Mouse (Mus musculus): ENCODE data around the gene Ogdhl. TPM values are rescaled to one million over a fixed set of nuclear protein-coding genes. Genes with fewer than 3 reads are reported as not detected.

The Ogdhl gene
- polyA plus RNA-seq (2015; fragmentation: Nextera tagmentation; extraction: Ambion mirVana): 11.1 and 13.3 TPM in 2 replicates

DNA sequence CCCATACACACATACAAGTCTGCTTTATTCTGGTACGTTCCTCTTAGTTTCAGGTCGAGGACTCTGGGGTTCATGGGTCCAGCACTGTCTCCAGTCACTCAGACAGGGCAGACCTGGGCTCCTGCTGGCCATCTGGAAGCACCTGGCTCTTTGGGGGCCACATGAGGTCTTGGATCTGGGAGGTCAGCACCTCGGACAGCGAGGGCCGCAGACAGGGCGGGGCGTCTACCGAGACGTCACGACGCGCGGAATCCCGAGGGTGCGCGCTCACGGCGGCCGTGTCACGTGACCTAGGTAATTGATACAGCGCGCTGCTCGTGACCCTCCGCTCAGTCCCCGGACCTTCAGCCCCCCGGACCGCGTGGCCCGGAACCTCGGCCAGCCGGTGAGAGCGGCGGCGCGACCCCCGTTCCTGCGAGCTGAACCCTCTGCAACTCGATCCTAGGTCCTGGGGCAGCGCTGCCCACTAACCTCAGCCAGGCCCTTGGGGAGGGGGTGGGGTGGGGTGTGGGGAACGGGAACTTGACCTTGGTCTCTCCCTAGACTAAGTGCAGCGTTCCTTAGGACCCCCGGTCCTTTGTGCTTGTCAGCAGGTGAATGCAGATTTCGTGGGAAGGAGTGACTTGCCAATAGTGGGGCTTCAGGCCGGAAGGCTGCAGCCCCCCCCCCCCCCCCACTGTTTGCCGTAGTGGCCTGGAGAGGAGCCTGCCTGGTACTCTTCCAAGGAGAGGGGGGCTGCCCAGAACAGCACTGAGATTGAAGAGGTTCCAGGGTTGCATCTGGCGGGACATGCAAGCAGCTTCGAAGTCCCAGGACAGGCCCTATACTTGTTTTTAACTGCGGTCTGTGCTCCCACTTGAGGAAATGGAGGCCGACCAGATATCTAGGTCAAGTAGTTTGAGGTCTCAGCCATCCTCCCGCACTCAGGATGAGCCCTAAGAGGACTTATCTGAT lies at the start of gene Ogdhl:
Ogdhl (plus strand) TSS at position 288 of the 954 bp plus-strand sequence.
- Histone ChIP-seq H3K4me1 (replicated peaks; ENCODE audit: control insufficient read depth, insufficient read depth, low read length) (no peaks in the 10 kb centered on the region), H3K27me3 (replicated peaks; ENCODE audit: control insufficient read depth, insufficient read depth, low read length) (no peaks in the 10 kb centered on the region), H3K4me2 (replicated peaks; ENCODE audit: low read depth) (peak within 1 kb of the TSS; percentile 92), H3K9me3 (ENCODE audit: control insufficient read depth) (no peaks in the 10 kb centered on the region), H3K27ac (ENCODE audit: low read depth, low read length) (no peak within 1 kb of the TSS), H3K36me3 (ENCODE audit: control insufficient read depth, insufficient read depth) (no peaks in the 10 kb centered on the region), H3K9ac (ENCODE audit: low read depth, low read length) (peak within 1 kb of the TSS; percentile 42; the same call in 1 of the 2 replicates), H3K4me3 (ENCODE audit: low read depth, low read length) (peak within 1 kb of the TSS; percentile 64)
- peak; percentile 81 for ATAC-seq
- TF ChIP-seq CTCF (IDR thresholded peaks at IDR 0.05; ENCODE audit: low read depth): no peak
- WGBS: 2% methylated on average over 48 of the region's 50 CpGs

DNA sequence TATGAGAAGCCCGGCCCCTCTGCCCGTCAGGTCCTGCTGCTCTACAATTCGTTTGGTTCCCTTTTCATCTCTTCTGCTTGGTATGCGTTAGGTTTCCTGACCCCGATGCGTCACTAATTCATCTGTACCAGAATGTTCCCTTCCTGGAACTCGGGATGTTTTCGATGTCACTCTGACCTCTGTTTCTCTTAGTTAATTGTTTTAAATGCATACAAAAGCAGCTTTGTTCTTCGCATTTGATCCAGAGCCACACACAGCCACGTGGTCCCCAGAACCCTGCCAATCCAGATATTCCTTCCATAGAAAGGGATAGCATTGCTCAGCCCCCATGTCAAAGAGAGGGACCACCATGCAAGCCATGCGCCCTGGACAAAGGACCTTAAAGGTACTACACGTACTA lies 20.2 kb upstream of the Ogdhl start:
- no peaks in the 10 kb centered on the region for H3K4me1 ChIP-seq (replicated peaks; ENCODE audit: control insufficient read depth, insufficient read depth, low read length)
- no peak overlapping the region for H3K27ac ChIP-seq (ENCODE audit: low read depth, low read length)
- H3K9ac ChIP-seq (ENCODE audit: low read depth, low read length): no peak overlapping the region
- 82% methylated on average over 12 of the region's 12 CpGs for WGBS
- TF ChIP-seq CTCF (IDR thresholded peaks at IDR 0.05; ENCODE audit: low read depth): no peak
- no peak for ATAC-seq
- no peaks in the 10 kb centered on the region for H3K9me3 ChIP-seq (ENCODE audit: control insufficient read depth)
- H3K36me3 ChIP-seq (ENCODE audit: control insufficient read depth, insufficient read depth): peaks cover 5% of the 10 kb centered on the region; the same call in 1 of the 2 replicates
- no peak overlapping the region for H3K4me2 ChIP-seq (replicated peaks; ENCODE audit: low read depth)
- no peak overlapping the region for H3K4me3 ChIP-seq (ENCODE audit: low read depth, low read length)
- H3K27me3 ChIP-seq (replicated peaks; ENCODE audit: control insufficient read depth, insufficient read depth, low read length): no peaks in the 10 kb centered on the region

DNA sequence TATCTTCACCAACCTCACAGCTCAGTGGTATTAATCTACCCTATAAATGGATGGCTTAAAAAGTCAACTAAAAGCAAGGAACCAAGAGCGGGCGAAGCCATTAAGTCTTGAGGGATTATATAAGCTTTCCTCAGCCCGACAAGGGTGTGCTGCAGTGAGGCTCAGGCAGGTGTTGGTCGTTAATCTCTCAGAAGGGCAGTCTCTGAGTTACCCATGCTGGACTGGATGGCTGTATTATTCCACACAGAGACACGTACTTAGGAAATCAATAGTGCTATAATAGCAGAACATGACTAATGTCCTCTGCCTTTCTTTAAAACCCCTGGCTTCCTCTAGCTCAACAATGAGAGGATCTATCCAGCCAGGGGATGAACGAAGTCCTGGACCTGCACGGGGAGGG lies 19.4 kb upstream of the Ogdhl start:
- H3K9me3 ChIP-seq (ENCODE audit: control insufficient read depth): no peaks in the 10 kb centered on the region
- H3K4me1 ChIP-seq (replicated peaks; ENCODE audit: control insufficient read depth, insufficient read depth, low read length): no peaks in the 10 kb centered on the region
- no peak overlapping the region for H3K4me3 ChIP-seq (ENCODE audit: low read depth, low read length)
- H3K36me3 ChIP-seq (ENCODE audit: control insufficient read depth, insufficient read depth): peaks cover 5% of the 10 kb centered on the region; the same call in 1 of the 2 replicates
- WGBS: 80% methylated on average over 7 of the region's 7 CpGs
- H3K9ac ChIP-seq (ENCODE audit: low read depth, low read length): no peak overlapping the region
- H3K27ac ChIP-seq (ENCODE audit: low read depth, low read length): no peak overlapping the region
- ATAC-seq: no peak
- H3K4me2 ChIP-seq (replicated peaks; ENCODE audit: low read depth): no peak overlapping the region
- no peaks in the 10 kb centered on the region for H3K27me3 ChIP-seq (replicated peaks; ENCODE audit: control insufficient read depth, insufficient read depth, low read length)
- no peak for TF ChIP-seq CTCF (IDR thresholded peaks at IDR 0.05; ENCODE audit: low read depth)

DNA sequence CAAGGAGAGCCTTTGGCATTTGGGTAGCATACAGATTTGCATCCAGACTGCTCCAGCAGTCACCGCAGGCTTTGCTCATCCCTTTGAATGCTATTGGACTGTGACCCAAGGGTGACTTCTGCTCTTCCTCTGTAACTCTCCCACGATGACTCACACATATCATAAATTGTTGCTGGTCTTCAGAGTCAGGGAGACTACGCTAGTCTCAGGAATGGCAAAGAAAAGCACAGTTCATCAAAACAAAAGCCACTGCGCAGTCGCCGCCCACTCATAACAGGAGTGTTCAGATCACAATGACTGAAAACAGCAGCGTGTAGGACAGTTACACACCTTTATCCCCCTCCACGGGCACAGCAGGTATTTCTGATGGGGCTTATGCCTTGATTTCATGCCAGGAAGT lies 16.9 kb upstream of the Ogdhl start:
- Histone ChIP-seq H3K4me3 (ENCODE audit: low read depth, low read length) (no peak overlapping the region), H3K4me2 (replicated peaks; ENCODE audit: low read depth) (no peak overlapping the region), H3K9ac (ENCODE audit: low read depth, low read length) (no peak overlapping the region), H3K9me3 (ENCODE audit: control insufficient read depth) (no peaks in the 10 kb centered on the region), H3K4me1 (replicated peaks; ENCODE audit: control insufficient read depth, insufficient read depth, low read length) (no peaks in the 10 kb centered on the region), H3K36me3 (ENCODE audit: control insufficient read depth, insufficient read depth) (no peaks in the 10 kb centered on the region), H3K27ac (ENCODE audit: low read depth, low read length) (peak overlapping the region; percentile 41; the same call in 1 of the 2 replicates), H3K27me3 (replicated peaks; ENCODE audit: control insufficient read depth, insufficient read depth, low read length) (no peaks in the 10 kb centered on the region)
- peak; percentile 79 for ATAC-seq
- 64% methylated on average over 8 of the region's 8 CpGs for WGBS
- TF ChIP-seq CTCF (IDR thresholded peaks at IDR 0.05; ENCODE audit: low read depth): no peak

DNA sequence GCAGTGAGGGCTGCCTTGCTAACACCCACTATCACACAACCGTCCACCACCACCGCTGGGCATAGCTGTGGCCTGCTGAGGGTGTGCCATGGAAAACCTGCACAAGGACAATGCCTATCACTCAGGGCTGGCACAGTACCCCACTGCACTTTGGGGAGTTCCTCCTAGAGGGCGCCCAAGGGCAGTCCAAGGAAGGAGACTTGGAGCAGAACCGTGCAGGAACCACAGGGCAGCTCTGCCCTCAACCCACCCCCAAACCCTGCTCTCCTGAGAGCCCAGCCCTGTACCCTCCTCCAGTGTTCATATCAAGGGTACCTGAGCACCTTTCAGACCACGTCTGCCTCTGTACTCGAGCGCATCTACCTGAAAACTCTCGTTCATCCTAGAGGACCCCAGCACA lies 11.9 kb upstream of the Ogdhl start:
- no peak overlapping the region for H3K4me2 ChIP-seq (replicated peaks; ENCODE audit: low read depth)

DNA sequence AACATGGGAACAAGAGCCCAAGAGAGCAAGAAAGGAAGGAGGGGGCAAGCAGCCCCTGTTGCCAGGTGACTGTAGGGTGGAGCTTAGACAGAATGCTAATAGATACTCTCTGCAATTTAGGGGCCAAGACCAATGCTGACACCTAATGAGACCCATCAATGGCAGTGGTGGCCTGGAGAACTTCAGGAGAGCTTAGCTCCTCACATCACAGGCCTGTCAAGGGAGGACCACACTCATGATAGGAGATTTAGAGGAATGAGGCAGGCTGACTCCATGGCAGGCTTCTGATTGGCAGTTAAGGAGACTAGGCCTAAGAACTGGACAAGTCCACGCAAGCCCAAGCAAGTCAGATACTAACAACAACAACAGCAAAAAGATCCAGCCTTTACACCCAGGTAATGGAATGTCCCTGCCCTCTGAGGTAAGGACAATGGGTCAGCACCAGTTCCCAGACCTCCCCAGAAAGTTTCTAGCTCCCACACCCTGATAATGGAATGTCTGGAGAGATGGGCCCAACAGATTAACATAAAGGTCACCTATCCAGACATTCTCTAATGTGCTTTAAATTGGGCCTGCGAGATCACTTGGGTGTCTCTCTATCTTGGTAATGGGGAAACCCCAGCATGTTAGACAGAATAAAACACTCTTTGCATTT lies 10.3 kb upstream of the Ogdhl start:
- H3K36me3 ChIP-seq (ENCODE audit: control insufficient read depth, insufficient read depth): no peaks in the 10 kb centered on the region
- H3K4me1 ChIP-seq (replicated peaks; ENCODE audit: control insufficient read depth, insufficient read depth, low read length): no peaks in the 10 kb centered on the region
- no peak overlapping the region for H3K27ac ChIP-seq (ENCODE audit: low read depth, low read length)
- no peak for TF ChIP-seq CTCF (IDR thresholded peaks at IDR 0.05; ENCODE audit: low read depth)
- no peak overlapping the region for H3K9ac ChIP-seq (ENCODE audit: low read depth, low read length)
- H3K4me2 ChIP-seq (replicated peaks; ENCODE audit: low read depth): no peak overlapping the region
- H3K27me3 ChIP-seq (replicated peaks; ENCODE audit: control insufficient read depth, insufficient read depth, low read length): no peaks in the 10 kb centered on the region
- WGBS: 94% methylated on average over 2 of the region's 2 CpGs
- H3K4me3 ChIP-seq (ENCODE audit: low read depth, low read length): no peak overlapping the region
- H3K9me3 ChIP-seq (ENCODE audit: control insufficient read depth): no peaks in the 10 kb centered on the region
- ATAC-seq: no peak

More for the DNA sequence above, 11.9 kb upstream of the Ogdhl start:
- no peaks in the 10 kb centered on the region for H3K27me3 ChIP-seq (replicated peaks; ENCODE audit: control insufficient read depth, insufficient read depth, low read length)
- WGBS: 43% methylated on average over 8 of the region's 8 CpGs
- no peak for ATAC-seq
- TF ChIP-seq CTCF (IDR thresholded peaks at IDR 0.05; ENCODE audit: low read depth): peak; percentile 80
- H3K4me3 ChIP-seq (ENCODE audit: low read depth, low read length): no peak overlapping the region
- H3K9me3 ChIP-seq (ENCODE audit: control insufficient read depth): no peaks in the 10 kb centered on the region
- H3K4me1 ChIP-seq (replicated peaks; ENCODE audit: control insufficient read depth, insufficient read depth, low read length): no peaks in the 10 kb centered on the region
- H3K27ac ChIP-seq (ENCODE audit: low read depth, low read length): no peak overlapping the region
- H3K36me3 ChIP-seq (ENCODE audit: control insufficient read depth, insufficient read depth): no peaks in the 10 kb centered on the region
- no peak overlapping the region for H3K9ac ChIP-seq (ENCODE audit: low read depth, low read length)
